Mouse (Mus musculus) ES-Bruce4 (cell line): Measurements from ENCODE around the gene Lrp6.

Experiments
- CTCF ChIP-seq: IDR thresholded peaks from one replicate; pipeline ENCODE4 v1.8.1; 2011; ENCODE audit warnings: low read depth, low read length
- EP300 ChIP-seq: IDR thresholded peaks from 2 replicates; pipeline ENCODE4 v1.6.1; 2011; ENCODE audit warnings: low read depth, low read length; ENCODE audit not compliant: insufficient read depth
- POLR2A ChIP-seq: IDR thresholded peaks from one replicate; pipeline ENCODE4 v1.8.1; 2011; ENCODE audit warnings: low read length; ENCODE audit not compliant: insufficient read depth

DNA sequence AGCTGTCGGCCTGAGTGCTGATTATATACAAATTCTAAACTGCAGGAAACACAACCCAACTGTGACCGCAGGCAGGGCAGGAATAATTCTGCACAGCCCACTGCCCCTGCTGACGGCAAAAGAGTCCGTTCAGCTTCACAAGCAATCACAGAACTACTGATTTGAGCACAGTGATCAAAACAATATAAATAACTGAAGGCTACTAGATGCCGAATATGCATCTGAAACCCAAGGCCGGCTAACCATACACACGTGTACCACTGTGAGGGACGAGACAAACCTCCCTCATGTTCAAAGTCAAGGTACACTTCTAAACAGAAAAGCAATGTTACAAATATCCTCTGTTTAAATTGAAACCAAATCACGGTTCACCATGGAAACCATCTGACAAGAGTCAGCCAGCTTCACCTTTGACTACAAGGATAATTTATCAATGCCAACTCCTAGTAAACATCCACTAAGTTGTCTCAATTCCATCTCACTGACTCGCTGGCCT, 57.0 kb downstream of the Lrp6 start:
- TF ChIP-seq POLR2A (no peak), CTCF (no peak), EP300 (no peak)
